Mouse (Mus musculus) hindbrain, embryonic 15.5 days (tissue): ENCODE measurements around the gene Nav2. TPM values are rescaled to one million over a fixed set of nuclear protein-coding genes. Genes with fewer than 3 reads are reported as not detected.
A peak's percentile ranks its signal among the peaks of the same experiment; 100 is the strongest.

Experiments
- ATAC-seq: fragments of 200-750 bp; cut with Nextera tagmentation; 2 replicates; pipeline ENCODE4 v1.8.0; 2017; ENCODE audit warnings: low read depth, moderate number of reproducible peaks, moderate TSS enrichment; ENCODE audit not compliant: low FRiP score
- H3K27ac ChIP-seq: fragments of 300-500 bp; sonication (generic); replicated peaks from 2 replicates; pipeline ENCODE4 v1.5.1; 2015; ENCODE audit warnings: mild to moderate bottlenecking, inconsistent platforms
- H3K27me3 ChIP-seq: fragments of 300-500 bp; sonication (generic); 2 replicates; pipeline ENCODE4 v1.6.1; 2015; ENCODE audit warnings: control low read depth, inconsistent platforms
- H3K36me3 ChIP-seq: fragments of 300-500 bp; sonication (generic); 2 replicates; pipeline ENCODE4 v1.6.1; 2015; ENCODE audit warnings: control low read depth, inconsistent platforms
- H3K4me1 ChIP-seq: fragments of 300-500 bp; sonication (generic); replicated peaks from 2 replicates; pipeline ENCODE4 v1.6.1; 2015; ENCODE audit warnings: control low read depth, inconsistent platforms
- H3K4me2 ChIP-seq: fragments of 300-500 bp; sonication (generic); 2 replicates; pipeline ENCODE4 v1.6.1; 2015; ENCODE audit warnings: moderate library complexity, mild to moderate bottlenecking, inconsistent platforms
- H3K4me3 ChIP-seq: fragments of 300-500 bp; sonication (generic); 2 replicates; pipeline ENCODE4 v1.5.1; 2015; ENCODE audit warnings: mild to moderate bottlenecking, inconsistent platforms
- H3K9ac ChIP-seq: fragments of 300-500 bp; sonication (generic); 2 replicates; pipeline ENCODE4 v1.6.1; 2015; ENCODE audit warnings: inconsistent platforms
- H3K9me3 ChIP-seq: fragments of 300-500 bp; sonication (generic); 2 replicates; pipeline ENCODE4 v1.6.1; 2016; ENCODE audit warnings: control low read depth, inconsistent platforms
- WGBS: fragments of 180-500 bp; shearing (Covaris S2); methylation state at CpG from one replicate; pipeline ENCODE4 v1.1.7; 2015; 5-methylcytosine and 5-hydroxymethylcytosine counted together
- polyA plus RNA-seq: library from polyadenylated mRNA; unstranded; fragments of >200 nt; fragmentation: Nextera tagmentation; extraction: Ambion mirVana; gene quantifications from 2 replicates; pipeline ENCODE4 v1.2.1, GENCODE M21; 2015

The Nav2 gene
- polyA plus RNA-seq, 1 experiment from 2014 or later = 24.7 TPM

GRCm38 (mm10) chr7:49527495-49527894 lies 619.0 kb downstream of the Nav2 start:
- H3K4me2 ChIP-seq = no peak overlapping the region
- no peak overlapping the region for H3K9ac ChIP-seq
- WGBS = 19% methylated on average over 4 of the region's 4 CpGs
- H3K36me3 ChIP-seq = no peaks in the 10 kb centered on the region
- H3K27me3 ChIP-seq = no peaks in the 10 kb centered on the region
- no peaks in the 10 kb centered on the region for H3K9me3 ChIP-seq
- H3K27ac ChIP-seq = no peak overlapping the region
- H3K4me3 ChIP-seq = no peak overlapping the region
- peaks cover 15% of the 10 kb centered on the region for H3K4me1 ChIP-seq
- no peak for ATAC-seq

DNA sequence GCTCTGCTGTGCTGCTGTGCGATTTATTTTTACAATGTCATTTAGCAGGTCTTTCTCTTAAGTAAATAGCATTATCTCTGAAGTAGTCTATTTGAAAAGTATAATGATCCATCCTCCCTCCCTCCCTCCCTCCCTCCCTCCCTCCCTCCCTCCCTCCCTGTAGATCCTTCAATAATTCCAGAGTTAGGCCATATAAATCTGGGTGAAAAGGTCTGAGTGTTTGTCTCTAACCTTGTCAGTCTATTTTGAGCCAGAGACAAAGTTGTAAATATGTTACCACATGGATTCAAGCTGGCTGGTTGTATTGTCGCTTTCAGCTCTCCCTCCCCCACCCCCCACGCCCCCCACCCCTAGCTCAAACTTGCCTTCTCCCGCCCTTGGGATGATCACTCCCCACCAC lies 619.4 kb downstream of the Nav2 start:
- Histone ChIP-seq H3K27me3 (no peaks in the 10 kb centered on the region), H3K9ac (no peak overlapping the region), H3K4me1 (peaks cover 12% of the 10 kb centered on the region), H3K27ac (no peak overlapping the region), H3K36me3 (no peaks in the 10 kb centered on the region), H3K9me3 (no peaks in the 10 kb centered on the region), H3K4me2 (no peak overlapping the region), H3K4me3 (no peak overlapping the region)
- WGBS = 24% methylated on average over 4 of the region's 4 CpGs
- no peak for ATAC-seq

GRCm38 (mm10) chr7:49529498-49529897 lies 621.0 kb downstream of the Nav2 start:
- peak; percentile 54; the same call in 1 of the 2 replicates for ATAC-seq

GRCm38 (mm10) chr7:49533571-49533970 lies 625.1 kb downstream of the Nav2 start:
- Histone ChIP-seq H3K4me2 (no peak overlapping the region), H3K9me3 (no peaks in the 10 kb centered on the region), H3K9ac (no peak overlapping the region), H3K4me1 (no peaks in the 10 kb centered on the region), H3K27ac (no peak overlapping the region), H3K36me3 (no peaks in the 10 kb centered on the region), H3K4me3 (no peak overlapping the region), H3K27me3 (no peaks in the 10 kb centered on the region)
- WGBS = 89% methylated on average over 8 of the region's 8 CpGs
- ATAC-seq = no peak

More at GRCm38 (mm10) chr7:49529498-49529897, 621.0 kb downstream of the Nav2 start:
- Histone ChIP-seq H3K4me3 (no peak overlapping the region), H3K4me1 (peaks cover 6% of the 10 kb centered on the region), H3K27ac (no peak overlapping the region), H3K4me2 (no peak overlapping the region), H3K36me3 (no peaks in the 10 kb centered on the region), H3K9me3 (no peaks in the 10 kb centered on the region), H3K9ac (no peak overlapping the region), H3K27me3 (no peaks in the 10 kb centered on the region)
- WGBS = 65% methylated on average over 2 of the region's 2 CpGs

DNA sequence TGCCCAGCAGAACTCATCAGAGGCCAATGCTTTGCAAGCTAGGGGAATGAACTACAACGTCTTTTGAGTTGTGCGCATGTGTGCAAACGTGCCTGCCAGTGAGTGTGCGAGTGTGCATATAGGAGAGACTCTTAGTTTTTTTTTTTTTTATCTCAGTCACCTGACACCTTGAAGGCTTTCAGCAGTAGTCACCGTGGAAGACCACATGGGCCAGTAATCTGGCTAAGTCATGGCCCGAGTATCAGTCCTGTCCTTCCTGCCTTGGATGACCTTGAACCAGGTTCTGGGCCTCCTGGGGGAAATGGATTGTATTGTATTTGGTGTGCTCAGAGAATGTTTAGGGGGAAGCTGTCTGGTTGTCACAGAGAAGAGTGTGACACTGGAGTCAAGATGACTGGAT lies 625.7 kb downstream of the Nav2 start:
- ATAC-seq = no peak
- H3K4me2 ChIP-seq = no peak overlapping the region

DNA sequence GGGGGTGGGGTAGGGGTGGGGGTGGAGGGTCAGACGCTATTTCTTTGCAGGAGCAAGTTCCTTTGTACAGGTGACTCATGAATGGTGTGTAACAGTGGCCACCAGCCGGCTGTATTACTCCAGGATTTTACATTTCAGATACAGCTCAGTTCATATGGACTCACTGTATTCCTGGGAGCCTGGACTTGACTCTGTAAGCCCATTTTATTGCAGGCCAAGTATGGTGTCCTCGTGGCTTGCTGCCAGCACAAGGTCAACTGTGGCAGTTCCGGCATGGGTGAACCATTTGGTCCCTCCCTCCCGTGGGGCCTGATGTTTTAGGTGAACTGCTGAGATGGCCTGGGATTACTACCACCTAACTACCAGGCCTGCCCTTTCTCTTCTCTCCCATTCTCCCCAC lies 629.8 kb downstream of the Nav2 start:
- no peak overlapping the region for H3K27ac ChIP-seq
- WGBS = 83% methylated on average over 5 of the region's 5 CpGs
- no peaks in the 10 kb centered on the region for H3K9me3 ChIP-seq
- H3K27me3 ChIP-seq = no peaks in the 10 kb centered on the region
- no peak overlapping the region for H3K4me2 ChIP-seq
- no peak overlapping the region for H3K4me3 ChIP-seq
- H3K9ac ChIP-seq = no peak overlapping the region
- no peaks in the 10 kb centered on the region for H3K36me3 ChIP-seq
- no peak for ATAC-seq
- no peaks in the 10 kb centered on the region for H3K4me1 ChIP-seq

More for the DNA sequence above, 625.7 kb downstream of the Nav2 start:
- Histone ChIP-seq H3K27ac (no peak overlapping the region), H3K36me3 (no peaks in the 10 kb centered on the region), H3K27me3 (no peaks in the 10 kb centered on the region), H3K9me3 (no peaks in the 10 kb centered on the region), H3K9ac (no peak overlapping the region), H3K4me3 (no peak overlapping the region), H3K4me1 (no peaks in the 10 kb centered on the region)
- WGBS = 92% methylated on average over 6 of the region's 6 CpGs

DNA sequence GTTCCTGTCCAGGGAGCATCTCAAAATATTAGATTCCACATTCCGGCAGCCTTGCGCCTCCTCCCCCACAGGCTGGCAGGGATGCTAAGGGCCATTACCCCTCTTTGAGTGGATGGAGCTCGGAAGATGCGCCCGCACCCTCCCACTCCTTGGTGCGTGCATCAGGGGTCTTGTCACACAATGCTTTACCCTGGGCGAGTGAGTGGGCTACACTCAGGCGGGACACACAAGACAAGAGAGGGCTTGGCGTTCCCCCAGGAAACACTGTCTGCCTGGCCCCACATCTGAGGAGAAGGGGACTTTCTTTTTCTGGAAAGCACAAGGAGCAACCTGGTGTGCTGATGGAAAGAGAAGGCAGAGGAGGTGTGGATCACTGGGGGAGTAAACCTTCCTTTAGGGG lies 631.7 kb downstream of the Nav2 start:
- no peaks in the 10 kb centered on the region for H3K36me3 ChIP-seq

DNA sequence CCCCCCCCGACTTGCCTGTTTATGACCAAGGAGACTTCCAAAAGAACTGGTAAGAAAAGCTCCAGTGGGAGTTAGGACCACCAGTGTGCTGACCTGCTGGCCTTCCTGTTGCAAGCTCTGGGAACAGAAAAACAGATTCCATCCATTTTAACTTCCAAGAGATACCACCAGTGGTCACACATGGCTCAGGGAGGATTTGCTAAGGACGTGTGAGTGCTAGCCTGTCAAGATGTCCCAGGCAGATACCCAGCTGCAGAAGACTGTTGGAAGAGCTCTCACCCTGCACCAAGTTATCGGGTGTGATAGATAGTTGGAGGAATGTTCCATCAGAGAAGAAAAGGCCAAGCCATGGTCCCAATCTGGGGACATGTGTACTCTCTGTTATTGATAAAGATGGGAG lies 633.6 kb downstream of the Nav2 start:
- H3K4me3 ChIP-seq = no peak overlapping the region
- no peak for ATAC-seq
- no peaks in the 10 kb centered on the region for H3K9me3 ChIP-seq
- no peaks in the 10 kb centered on the region for H3K27me3 ChIP-seq
- H3K27ac ChIP-seq = no peak overlapping the region
- H3K4me1 ChIP-seq = peaks cover 12% of the 10 kb centered on the region
- H3K4me2 ChIP-seq = no peak overlapping the region
- H3K9ac ChIP-seq = no peak overlapping the region
- 91% methylated on average over 3 of the region's 3 CpGs for WGBS
- peaks cover 3% of the 10 kb centered on the region; the same call in 1 of the 2 replicates for H3K36me3 ChIP-seq

More for the DNA sequence above, 631.7 kb downstream of the Nav2 start:
- Histone ChIP-seq H3K9me3 (no peaks in the 10 kb centered on the region), H3K4me2 (no peak overlapping the region), H3K27ac (no peak overlapping the region), H3K4me1 (peaks cover 10% of the 10 kb centered on the region), H3K9ac (no peak overlapping the region), H3K27me3 (no peaks in the 10 kb centered on the region), H3K4me3 (no peak overlapping the region)
- 0 out of 2 replicates have a peak, but pooled peaks have one; percentile 35 for ATAC-seq
- WGBS = 51% methylated on average over 9 of the region's 9 CpGs

- no peak overlapping the region for H3K4me3 ChIP-seq
- no peak overlapping the region for H3K9ac ChIP-seq
- no peaks in the 10 kb centered on the region for H3K27me3 ChIP-seq
- H3K4me1 ChIP-seq = peaks cover 12% of the 10 kb centered on the region
- 0 out of 2 replicates have a peak overlapping the region, but pooled peaks have one; percentile 0 for H3K27ac ChIP-seq
- peaks cover 9% of the 10 kb centered on the region for H3K36me3 ChIP-seq
- H3K4me2 ChIP-seq = no peak overlapping the region
- 22% methylated on average over 11 of the region's 11 CpGs for WGBS
- H3K9me3 ChIP-seq = no peaks in the 10 kb centered on the region
- ATAC-seq = no peak
Measured at GRCm38 (mm10) chr7:49544775-49545705, 636.5 kb downstream of the Nav2 start.

DNA sequence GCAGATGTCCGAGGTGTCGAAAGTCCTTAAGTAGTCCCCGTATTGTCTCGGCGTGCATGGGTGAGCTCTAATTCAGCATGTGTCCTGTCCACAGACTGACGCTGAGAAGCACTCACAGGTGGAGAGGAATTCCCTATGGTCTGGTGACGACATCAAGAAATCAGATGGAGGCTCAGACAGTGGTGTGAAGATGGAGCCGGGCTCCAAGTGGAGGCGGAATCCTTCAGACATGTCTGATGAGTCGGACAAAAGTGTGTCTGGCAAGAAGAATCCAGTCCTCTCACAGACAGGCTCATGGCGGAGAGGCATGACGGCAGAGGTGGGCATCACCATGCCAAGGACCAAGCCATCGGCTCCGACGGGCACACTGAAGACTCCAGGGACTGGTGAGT lies 637.2 kb downstream of the Nav2 start:
- Histone ChIP-seq H3K4me1 (peaks cover 12% of the 10 kb centered on the region), H3K9ac (no peak overlapping the region), H3K9me3 (no peaks in the 10 kb centered on the region), H3K27me3 (no peaks in the 10 kb centered on the region), H3K36me3 (peaks cover 9% of the 10 kb centered on the region), H3K4me3 (no peak overlapping the region), H3K4me2 (no peak overlapping the region), H3K27ac (no peak overlapping the region)
- no peak for ATAC-seq
- 77% methylated on average over 15 of the region's 15 CpGs for WGBS

DNA sequence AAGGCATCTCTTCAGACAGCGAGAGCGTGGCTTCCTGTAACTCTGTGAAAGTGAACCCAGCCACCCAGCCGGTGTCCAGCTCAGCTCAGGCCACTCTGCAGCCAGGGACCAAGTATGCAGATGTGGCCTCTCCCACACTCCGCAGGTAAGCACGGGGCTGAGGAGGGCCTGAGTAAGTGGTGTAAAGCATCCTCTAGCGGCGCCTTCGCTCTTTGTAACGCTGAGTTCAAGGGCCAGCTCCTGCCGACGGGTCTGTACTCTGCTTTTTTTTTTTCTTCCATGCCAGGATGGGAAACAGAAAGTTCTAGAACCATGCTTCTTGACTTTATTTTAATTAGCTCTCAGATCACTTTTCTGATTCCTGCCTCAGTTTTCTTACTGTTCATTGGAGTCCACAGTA lies 639.9 kb downstream of the Nav2 start:
- ATAC-seq = no peak
- Histone ChIP-seq H3K4me1 (peaks cover 12% of the 10 kb centered on the region), H3K27ac (no peak overlapping the region), H3K9me3 (no peaks in the 10 kb centered on the region), H3K4me2 (no peak overlapping the region), H3K36me3 (peaks cover 9% of the 10 kb centered on the region), H3K4me3 (no peak overlapping the region), H3K27me3 (no peaks in the 10 kb centered on the region), H3K9ac (no peak overlapping the region)
- WGBS = 95% methylated on average over 11 of the region's 11 CpGs

DNA sequence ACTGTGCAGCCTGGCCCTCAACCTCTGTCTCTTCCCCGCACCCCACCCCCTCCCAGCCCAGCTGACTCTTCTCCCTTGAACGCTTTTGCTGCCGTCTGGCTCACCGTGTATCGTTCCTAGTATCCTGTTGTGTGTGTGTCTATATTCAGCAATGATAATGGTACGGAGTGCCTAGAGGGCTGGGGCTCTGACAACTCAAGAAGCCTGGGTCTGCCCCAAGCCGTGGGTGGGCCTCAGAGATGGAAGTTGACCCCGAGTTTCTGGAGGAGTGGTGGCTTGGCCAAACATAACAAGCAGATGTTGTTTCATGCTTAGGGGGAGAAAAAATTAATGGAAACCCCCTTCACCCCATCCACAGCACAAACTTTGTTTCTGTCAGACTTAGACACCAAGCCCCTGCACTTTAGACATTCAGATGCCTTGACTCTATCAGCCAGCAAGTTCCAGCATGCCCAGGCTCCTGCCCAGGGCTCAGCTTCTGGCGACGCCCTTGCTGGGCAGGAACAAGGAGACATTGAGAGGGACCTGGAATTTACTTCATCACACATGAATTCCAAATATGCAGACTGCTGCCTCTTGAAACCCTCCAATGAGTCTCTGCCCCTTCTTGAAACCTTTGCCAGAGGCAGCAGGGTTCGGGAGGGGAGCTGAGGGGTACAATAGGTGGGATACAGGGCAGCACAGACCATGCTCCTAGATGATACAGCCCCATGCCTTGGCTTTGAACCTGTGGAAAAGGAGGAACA lies 644.9 kb downstream of the Nav2 start:
- Histone ChIP-seq H3K4me2 (no peak overlapping the region), H3K4me1 (0 out of 2 replicates have a peak, but pooled peaks cover 4% of the 10 kb centered on the region), H3K9ac (no peak overlapping the region), H3K27ac (no peak overlapping the region), H3K36me3 (peaks cover 6% of the 10 kb centered on the region; the same call in 1 of the 2 replicates), H3K9me3 (no peaks in the 10 kb centered on the region), H3K27me3 (no peaks in the 10 kb centered on the region), H3K4me3 (no peak overlapping the region)
- ATAC-seq = no peak
- 59% methylated on average over 11 of the region's 11 CpGs for WGBS
